Mouse (Mus musculus): ENCODE results near the gene Wipi1.

Wipi1 gene

GRCm38 (mm10) chr11:109578536-109578935 is 33.2 kb downstream of the Wipi1 start:
- DNase-seq (ENCODE audit: low spot score), result no peak

- no peak for DNase-seq (ENCODE audit: low spot score)
Measured at GRCm38 (mm10) chr11:109575832-109576231, 35.9 kb downstream of the Wipi1 start.

- DNase-seq (ENCODE audit: low spot score), result no peak
Measured at GRCm38 (mm10) chr11:109574604-109575003, 37.2 kb downstream of the Wipi1 start.

GRCm38 (mm10) chr11:109572051-109572450 is 39.7 kb downstream of the Wipi1 start:
- DNase-seq (ENCODE audit: low spot score), result no peak

- no peak for DNase-seq (ENCODE audit: low spot score)
Measured at GRCm38 (mm10) chr11:109569809-109570208, 42.0 kb downstream of the Wipi1 start.

- DNase-seq (ENCODE audit: low spot score), result no peak
Measured at GRCm38 (mm10) chr11:109569007-109569618, 42.7 kb downstream of the Wipi1 start.

GRCm38 (mm10) chr11:109564466-109565214 is 47.1 kb downstream of the Wipi1 start:
- no peak for DNase-seq (ENCODE audit: low spot score)

GRCm38 (mm10) chr11:109563708-109564107 is 48.1 kb downstream of the Wipi1 start:
- no peak for DNase-seq (ENCODE audit: low spot score)

GRCm38 (mm10) chr11:109561445-109561844 is 50.3 kb downstream of the Wipi1 start:
- DNase-seq (ENCODE audit: low spot score), result no peak

- DNase-seq (ENCODE audit: low spot score), result peak; percentile 13
Measured at GRCm38 (mm10) chr11:109560793-109561257, 50.9 kb downstream of the Wipi1 start.

GRCm38 (mm10) chr11:109559241-109559640 is 52.5 kb downstream of the Wipi1 start:
- no peak for DNase-seq (ENCODE audit: low spot score)

- DNase-seq (ENCODE audit: low spot score), result no peak
Measured at GRCm38 (mm10) chr11:109557419-109557818, 54.3 kb downstream of the Wipi1 start.

GRCm38 (mm10) chr11:109556130-109556529 is 55.6 kb downstream of the Wipi1 start:
- DNase-seq (ENCODE audit: low spot score), result no peak

- no peak for DNase-seq (ENCODE audit: low spot score)
Measured at GRCm38 (mm10) chr11:109554443-109554842, 57.3 kb downstream of the Wipi1 start.

GRCm38 (mm10) chr11:109553921-109554320 is 57.8 kb downstream of the Wipi1 start:
- DNase-seq (ENCODE audit: low spot score), result no peak

- no peak for DNase-seq (ENCODE audit: low spot score)
Measured at GRCm38 (mm10) chr11:109549599-109550290, 62.0 kb downstream of the Wipi1 start.

GRCm38 (mm10) chr11:109547652-109548051 is 64.1 kb downstream of the Wipi1 start:
- no peak for DNase-seq (ENCODE audit: low spot score)

GRCm38 (mm10) chr11:109546305-109547001 is 65.3 kb downstream of the Wipi1 start:
- no peak for DNase-seq (ENCODE audit: low spot score)

- no peak for DNase-seq (ENCODE audit: low spot score)
Measured at GRCm38 (mm10) chr11:109545700-109546143, 66.0 kb downstream of the Wipi1 start.

GRCm38 (mm10) chr11:109545265-109545664 is 66.5 kb downstream of the Wipi1 start:
- DNase-seq (ENCODE audit: low spot score), result no peak

GRCm38 (mm10) chr11:109544432-109544831 is 67.3 kb downstream of the Wipi1 start:
- DNase-seq (ENCODE audit: low spot score), result no peak

- DNase-seq (ENCODE audit: low spot score), result no peak
Measured at GRCm38 (mm10) chr11:109543466-109543865, 68.3 kb downstream of the Wipi1 start.
